Mouse (Mus musculus) adrenal gland (tissue): Measurements from ENCODE around the gene Hspa4.
"Not testable (repeated sequence)": the region's sequence is repeated elsewhere in the genome, so short reads cannot be mapped to it uniquely, and the experiment has no call there.

Experiments
- intact Hi-C: fragments of 180-260 bp; cut with DNase I; formaldehyde crosslinking; loops from one replicate; pipeline ENCODE4 v1.15.1; 2025
- long read RNA-seq, 2 experiments: library from polyadenylated mRNA; unstranded; transcript quantifications; one replicate each; pipeline ENCODE4 v2.0.0; 2020; ENCODE audit warnings: borderline replicate concordance in 1 of 2; ENCODE audit not compliant: insufficient replicate concordance in 1 of 2

Gene Hspa4
- long read RNA-seq, experiment 1, full-length matches to known transcripts: 66 of 115 reads
- long read RNA-seq, experiment 1, partial matches to known transcripts: 24 of 115 reads
- long read RNA-seq, experiment 1, other reads (novel, unspliced or antisense): 25 of 115 reads
- long read RNA-seq, experiment 2, full-length matches to known transcripts: 56 of 176 reads
- long read RNA-seq, experiment 2, partial matches to known transcripts: 95 of 176 reads
- long read RNA-seq, experiment 2, other reads (novel, unspliced or antisense): 25 of 176 reads

GRCm38 (mm10) chr11:53300330-53301166 is at the start of gene Hspa4:
TSS of gene Hspa4 (minus strand) at chr11:53300457.
- intact Hi-C loops: no loop called here

- intact Hi-C loops: no loop called here
Measured at GRCm38 (mm10) chr11:53345738-53346137, 45.5 kb upstream of the Hspa4 start.

- intact Hi-C loops: no loop called here
Measured at GRCm38 (mm10) chr11:53345328-53345727, 45.1 kb upstream of the Hspa4 start.

GRCm38 (mm10) chr11:53342711-53343110 is 42.5 kb upstream of the Hspa4 start:
- intact Hi-C loops: no loop called here

- intact Hi-C loops: not testable (repeated sequence)
Measured at GRCm38 (mm10) chr11:53341019-53341418, 40.8 kb upstream of the Hspa4 start.

GRCm38 (mm10) chr11:53337684-53338083 is 37.4 kb upstream of the Hspa4 start:
- intact Hi-C loops: no loop called here

GRCm38 (mm10) chr11:53336924-53337323 is 36.7 kb upstream of the Hspa4 start:
- intact Hi-C loops: no loop called here

- intact Hi-C loops: no loop called here
Measured at GRCm38 (mm10) chr11:53336182-53336571, 35.9 kb upstream of the Hspa4 start.

- intact Hi-C loops: no loop called here
Measured at GRCm38 (mm10) chr11:53335505-53336181, 35.4 kb upstream of the Hspa4 start.

- intact Hi-C loops: no loop called here
Measured at GRCm38 (mm10) chr11:53332076-53332680, 31.9 kb upstream of the Hspa4 start.

- intact Hi-C loops: no loop called here
Measured at GRCm38 (mm10) chr11:53331121-53331520, 30.9 kb upstream of the Hspa4 start.

GRCm38 (mm10) chr11:53330325-53330724 is 30.1 kb upstream of the Hspa4 start:
- intact Hi-C loops: no loop called here

- intact Hi-C loops: no loop called here
Measured at GRCm38 (mm10) chr11:53324512-53324968, 24.3 kb upstream of the Hspa4 start, which contains the start of gene Zcchc10. TSS of gene Zcchc10 (plus strand) at chr11:53324679.

GRCm38 (mm10) chr11:53319867-53320266 is 19.6 kb upstream of the Hspa4 start:
- intact Hi-C loops: not testable (repeated sequence)

GRCm38 (mm10) chr11:53318568-53318967 is 18.3 kb upstream of the Hspa4 start:
- intact Hi-C loops: not testable (repeated sequence)

- intact Hi-C loops: no loop called here
Measured at GRCm38 (mm10) chr11:53318041-53318440, 17.8 kb upstream of the Hspa4 start.

GRCm38 (mm10) chr11:53316996-53317395 is 16.7 kb upstream of the Hspa4 start:
- intact Hi-C loops: no loop called here

GRCm38 (mm10) chr11:53314770-53315173 is 14.5 kb upstream of the Hspa4 start:
- intact Hi-C loops: no loop called here

- intact Hi-C loops: not testable (repeated sequence)
Measured at GRCm38 (mm10) chr11:53312823-53313222, 12.6 kb upstream of the Hspa4 start.

- intact Hi-C loops: no loop called here
Measured at GRCm38 (mm10) chr11:53311385-53311784, 11.1 kb upstream of the Hspa4 start.

- intact Hi-C loops: no loop called here
Measured at GRCm38 (mm10) chr11:53308884-53309310, 8.6 kb upstream of the Hspa4 start.
